Mouse (Mus musculus): ENCODE measurements around the gene Six2. TPM values are rescaled to one million over a fixed set of nuclear protein-coding genes. Genes with fewer than 3 reads are reported as not detected.

The Six2 gene
- polyA plus RNA-seq (2014; fragmentation: Illumina TruSeq; extraction: RNeasy Lipid Tissue Mini Kit (QIAGEN cat#74804); ENCODE audit: low read depth, low replicate concordance), result not detected

GRCm38 (mm10) chr17:85688236-85688910, at the start of gene Six2:
Six2 (minus strand) TSS chr17:85688274.

Other genes with a start within 250 kb of the Six2 start
- gene Six3, start 74.7 kb downstream of the Six2 start, polyA plus RNA-seq (2014; fragmentation: Illumina TruSeq; extraction: RNeasy Lipid Tissue Mini Kit (QIAGEN cat#74804); ENCODE audit: low read depth, low replicate concordance), result not detected